Mouse (Mus musculus): Measurements from ENCODE around the gene Csde1.

Gene Csde1

GRCm38 (mm10) chr3:103020249-103020942 is at the start of gene Csde1:
Gene Csde1, plus strand, starts transcription at chr3:103020426.
- peak; percentile 92 to 96 for DNase-seq (ENCODE audit: low spot score in 2 of 2)

GRCm38 (mm10) chr3:102970508-102970907 is 49.7 kb upstream of the Csde1 start:
- DNase-seq (ENCODE audit: low spot score in 2 of 2), result no peak

GRCm38 (mm10) chr3:102976906-102977305 is 43.3 kb upstream of the Csde1 start:
- DNase-seq (ENCODE audit: low spot score in 2 of 2), result no peak

GRCm38 (mm10) chr3:102979550-102980348 is 40.5 kb upstream of the Csde1 start:
- no peak for DNase-seq (ENCODE audit: low spot score in 2 of 2)

- no peak for DNase-seq (ENCODE audit: low spot score in 2 of 2)
Measured at GRCm38 (mm10) chr3:102980349-102980736, 39.9 kb upstream of the Csde1 start.

- DNase-seq (ENCODE audit: low spot score in 2 of 2), result no peak
Measured at GRCm38 (mm10) chr3:102991041-102991440, 29.2 kb upstream of the Csde1 start.

GRCm38 (mm10) chr3:102992936-102993335 is 27.3 kb upstream of the Csde1 start:
- DNase-seq (ENCODE audit: low spot score in 2 of 2), result no peak

GRCm38 (mm10) chr3:102995233-102995604 is 25.0 kb upstream of the Csde1 start:
- no peak for DNase-seq (ENCODE audit: low spot score in 2 of 2)

- DNase-seq (ENCODE audit: low spot score in 2 of 2), result peak; percentile 85 to 95
Measured at GRCm38 (mm10) chr3:102995605-102996321, 24.5 kb upstream of the Csde1 start, which contains the start of gene Sike1. Gene Sike1, plus strand, starts transcription at chr3:102995708.

- no peak for DNase-seq (ENCODE audit: low spot score in 2 of 2)
Measured at GRCm38 (mm10) chr3:102997036-102997435, 23.2 kb upstream of the Csde1 start.

- no peak for DNase-seq (ENCODE audit: low spot score in 2 of 2)
Measured at GRCm38 (mm10) chr3:102997591-102997990, 22.6 kb upstream of the Csde1 start.

- DNase-seq (ENCODE audit: low spot score in 2 of 2), result no peak
Measured at GRCm38 (mm10) chr3:103001595-103001994, 18.6 kb upstream of the Csde1 start.

GRCm38 (mm10) chr3:103017350-103017749 is 2.9 kb upstream of the Csde1 start:
- peak in 1 of 2 experiments; percentile 32 for DNase-seq (ENCODE audit: low spot score in 2 of 2)

- DNase-seq (ENCODE audit: low spot score in 2 of 2), result no peak
Measured at GRCm38 (mm10) chr3:103019462-103019861, 764 bp upstream of the Csde1 start.

GRCm38 (mm10) chr3:103020943-103021638 is 865 bp downstream of the Csde1 start:
- DNase-seq (ENCODE audit: low spot score in 2 of 2), result peak in 1 of 2 experiments; percentile 90

GRCm38 (mm10) chr3:103026174-103026573 is 5.9 kb downstream of the Csde1 start:
- DNase-seq (ENCODE audit: low spot score in 2 of 2), result peak in 1 of 2 experiments; percentile 42

GRCm38 (mm10) chr3:103040285-103040684 is 20.1 kb downstream of the Csde1 start:
- DNase-seq (ENCODE audit: low spot score in 2 of 2), result no peak

- no peak for DNase-seq (ENCODE audit: low spot score in 2 of 2)
Measured at GRCm38 (mm10) chr3:103040861-103041379, 20.7 kb downstream of the Csde1 start.

GRCm38 (mm10) chr3:103056016-103056595 is 35.9 kb downstream of the Csde1 start:
- DNase-seq (ENCODE audit: low spot score in 2 of 2), result no peak

GRCm38 (mm10) chr3:103057752-103058151 is 37.5 kb downstream of the Csde1 start:
- DNase-seq (ENCODE audit: low spot score in 2 of 2), result peak in 1 of 2 experiments; percentile 9
